Mouse (Mus musculus): ENCODE measurements around the gene Sbds. TPM values are rescaled to one million over a fixed set of nuclear protein-coding genes. Genes with fewer than 3 reads are reported as not detected.

The Sbds gene
- polyA plus RNA-seq, 1 experiment from 2014 or later = 45.6 TPM

GRCm38 (mm10) chr5:130197981-130198380 lies 57.3 kb downstream of the Sbds start:
- Histone ChIP-seq H3K4me2 (ENCODE audit: low read depth, low read length) (no peak overlapping the region), H3K9ac (ENCODE audit: low read depth, low read length) (no peak overlapping the region), H3K36me3 (ENCODE audit: control insufficient read depth, insufficient read depth) (peaks cover 31% of the 10 kb centered on the region), H3K27me3 (ENCODE audit: control insufficient read depth, insufficient read depth, low read depth, low read length) (no peaks in the 10 kb centered on the region), H3K9me3 (replicated peaks; ENCODE audit: control insufficient read depth, low read length) (no peaks in the 10 kb centered on the region), H3K27ac (ENCODE audit: low read length) (no peak overlapping the region), H3K4me1 (ENCODE audit: control insufficient read depth, low read depth, low read length) (no peaks in the 10 kb centered on the region), H3K4me3 (ENCODE audit: low read depth, low read length) (no peak overlapping the region)
- ATAC-seq (ENCODE audit: low read depth) = no peak
- 79% methylated on average over 7 of the region's 7 CpGs for WGBS (ENCODE audit: insufficient replicate concordance)

GRCm38 (mm10) chr5:130197454-130197853 lies 57.9 kb downstream of the Sbds start:
- Histone ChIP-seq H3K27ac (ENCODE audit: low read length) (no peak overlapping the region), H3K4me2 (ENCODE audit: low read depth, low read length) (no peak overlapping the region), H3K4me1 (ENCODE audit: control insufficient read depth, low read depth, low read length) (no peaks in the 10 kb centered on the region), H3K4me3 (ENCODE audit: low read depth, low read length) (no peak overlapping the region), H3K36me3 (ENCODE audit: control insufficient read depth, insufficient read depth) (peaks cover 31% of the 10 kb centered on the region), H3K9ac (ENCODE audit: low read depth, low read length) (no peak overlapping the region), H3K9me3 (replicated peaks; ENCODE audit: control insufficient read depth, low read length) (no peaks in the 10 kb centered on the region), H3K27me3 (ENCODE audit: control insufficient read depth, insufficient read depth, low read depth, low read length) (no peaks in the 10 kb centered on the region)
- ATAC-seq (ENCODE audit: low read depth) = no peak
- 72% methylated on average over 3 of the region's 3 CpGs for WGBS (ENCODE audit: insufficient replicate concordance)

GRCm38 (mm10) chr5:130196307-130196706 lies 59.0 kb downstream of the Sbds start:
- WGBS (ENCODE audit: insufficient replicate concordance) = 81% methylated on average over 1 of the region's 1 CpGs
- H3K9ac ChIP-seq (ENCODE audit: low read depth, low read length) = no peak overlapping the region
- H3K4me3 ChIP-seq (ENCODE audit: low read depth, low read length) = no peak overlapping the region
- no peak for ATAC-seq (ENCODE audit: low read depth)
- H3K9me3 ChIP-seq (replicated peaks; ENCODE audit: control insufficient read depth, low read length) = no peaks in the 10 kb centered on the region
- H3K27ac ChIP-seq (ENCODE audit: low read length) = no peak overlapping the region
- H3K27me3 ChIP-seq (ENCODE audit: control insufficient read depth, insufficient read depth, low read depth, low read length) = no peaks in the 10 kb centered on the region
- H3K4me1 ChIP-seq (ENCODE audit: control insufficient read depth, low read depth, low read length) = no peaks in the 10 kb centered on the region
- H3K4me2 ChIP-seq (ENCODE audit: low read depth, low read length) = no peak overlapping the region
- peaks cover 35% of the 10 kb centered on the region for H3K36me3 ChIP-seq (ENCODE audit: control insufficient read depth, insufficient read depth)

Other genes starting within 250 kb of the Sbds start
- 61.8 and 65.8 TPM in 2 replicates for gene Asl, start 226.3 kb downstream of the Sbds start, polyA plus RNA-seq (2015; fragmentation: Nextera tagmentation; extraction: Ambion mirVana)
- 17.8 and 19.9 TPM in 2 replicates for gene Crcp, start 226.2 kb downstream of the Sbds start, polyA plus RNA-seq (2015; fragmentation: Nextera tagmentation; extraction: Ambion mirVana)
- gene Tpst1, start 182.2 kb downstream of the Sbds start, polyA plus RNA-seq (2015; fragmentation: Nextera tagmentation; extraction: Ambion mirVana) = 19.6 and 20.9 TPM in 2 replicates
- 5.7 and 7.0 TPM in 2 replicates for gene Kctd7, start 110.7 kb downstream of the Sbds start, polyA plus RNA-seq (2015; fragmentation: Nextera tagmentation; extraction: Ambion mirVana)
- 20.9 and 23.1 TPM in 2 replicates for gene Rabgef1, start 83.7 kb downstream of the Sbds start, polyA plus RNA-seq (2015; fragmentation: Nextera tagmentation; extraction: Ambion mirVana)
- 21.8 and 24.0 TPM in 2 replicates for gene Tmem248, start 38.4 kb downstream of the Sbds start, polyA plus RNA-seq (2015; fragmentation: Nextera tagmentation; extraction: Ambion mirVana)
- gene Tyw1, start 89 bp upstream of the Sbds start, polyA plus RNA-seq (2015; fragmentation: Nextera tagmentation; extraction: Ambion mirVana) = 9.5 and 10.3 TPM in 2 replicates
- not detected in 2 replicates for gene Caln1, start 113.9 kb upstream of the Sbds start, polyA plus RNA-seq (2015; fragmentation: Nextera tagmentation; extraction: Ambion mirVana)
- gene A330070K13Rik, start 129.1 kb upstream of the Sbds start, polyA plus RNA-seq (2015; fragmentation: Nextera tagmentation; extraction: Ambion mirVana) = not detected in 2 replicates